Mouse (Mus musculus) thymus, postnatal 36 days (tissue): ENCODE data around the gene Tbkbp1.
A peak's percentile ranks its signal among the peaks of the same experiment; 100 is the strongest.

ENCODE experiments used
- DNase-seq, 2 experiments: peaks; one replicate each; pipeline ENCODE4 v3.0.0; 2022; ENCODE audit warnings: mixed read lengths in 2 of 2

The Tbkbp1 gene

DNA sequence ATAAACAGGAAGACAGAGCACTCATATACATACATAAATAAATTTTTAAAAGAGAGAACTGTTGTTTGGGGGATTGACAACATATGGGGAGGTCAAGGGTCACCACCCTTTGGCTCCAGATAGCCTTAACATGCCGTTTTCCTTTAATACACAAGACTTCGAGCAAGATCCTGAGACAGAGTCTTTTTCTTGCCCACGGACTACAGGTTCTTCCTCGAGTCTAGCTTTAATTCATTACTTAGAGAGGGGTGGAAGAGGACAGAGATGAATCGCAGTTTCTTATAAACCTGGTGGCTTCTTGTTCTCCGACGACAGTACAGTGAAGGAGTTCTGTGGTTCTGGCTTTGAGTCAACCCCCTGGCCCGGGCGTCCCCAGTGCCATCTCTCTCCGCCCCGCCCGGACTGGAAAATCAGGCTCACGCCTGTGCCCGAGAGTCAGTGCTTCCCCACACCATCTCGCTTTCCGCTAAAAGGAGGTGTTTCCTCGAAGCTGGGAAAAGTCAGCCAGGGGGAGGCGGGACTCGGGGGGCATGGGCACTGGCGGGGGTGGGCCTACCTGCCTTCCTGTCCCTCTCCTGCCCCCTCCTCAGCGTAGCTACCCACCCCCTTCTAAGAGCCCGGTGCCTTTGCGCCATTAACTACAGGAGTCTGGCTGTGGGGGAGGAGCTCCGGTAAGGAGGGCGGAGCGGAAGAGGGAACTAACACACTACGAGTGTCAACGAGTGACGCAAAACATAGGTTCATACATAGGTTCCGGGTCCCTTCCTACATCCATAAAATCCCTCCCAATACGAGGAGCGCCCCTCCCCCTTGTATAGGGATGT, 24.4 kb downstream of the Tbkbp1 start:
- DNase-seq: peak; percentile 71 to 77

DNA sequence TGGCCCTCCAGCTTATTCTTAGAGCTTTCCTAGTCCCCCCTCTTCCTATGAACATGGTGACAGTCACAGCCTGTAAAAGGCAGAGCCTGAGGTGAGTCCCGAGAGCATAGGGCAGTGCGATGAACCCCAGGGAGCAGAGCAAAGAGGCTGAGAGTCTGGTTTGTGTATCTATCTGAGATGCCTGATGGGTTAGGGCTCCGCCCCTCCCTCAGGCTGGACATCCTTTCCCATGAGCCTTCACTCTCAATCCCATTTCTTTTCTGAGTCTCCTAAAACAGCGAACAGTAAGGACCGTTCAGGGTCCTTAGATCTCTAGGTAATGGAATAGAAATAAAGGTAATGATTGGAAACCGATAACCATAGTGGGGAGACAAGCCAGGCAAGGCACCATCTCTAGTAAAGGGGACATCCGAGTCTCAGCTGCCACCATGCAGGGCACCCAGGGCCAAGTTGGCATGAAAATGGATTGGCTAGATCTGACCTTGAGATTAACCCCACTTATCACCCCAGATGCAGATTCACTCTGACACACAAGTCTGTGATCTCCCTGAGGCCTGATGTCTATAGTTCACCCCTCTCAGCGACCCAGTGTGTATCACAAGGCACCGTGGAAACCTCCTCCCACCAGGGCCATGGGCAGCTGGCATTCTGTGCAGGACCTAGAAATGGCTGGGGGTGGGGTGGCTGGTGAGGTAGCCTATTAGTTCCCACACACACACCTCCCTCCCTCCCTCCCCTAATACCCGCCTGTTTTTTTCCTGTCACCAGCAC, 26.8 kb downstream of the Tbkbp1 start:
- no peak for DNase-seq

DNA sequence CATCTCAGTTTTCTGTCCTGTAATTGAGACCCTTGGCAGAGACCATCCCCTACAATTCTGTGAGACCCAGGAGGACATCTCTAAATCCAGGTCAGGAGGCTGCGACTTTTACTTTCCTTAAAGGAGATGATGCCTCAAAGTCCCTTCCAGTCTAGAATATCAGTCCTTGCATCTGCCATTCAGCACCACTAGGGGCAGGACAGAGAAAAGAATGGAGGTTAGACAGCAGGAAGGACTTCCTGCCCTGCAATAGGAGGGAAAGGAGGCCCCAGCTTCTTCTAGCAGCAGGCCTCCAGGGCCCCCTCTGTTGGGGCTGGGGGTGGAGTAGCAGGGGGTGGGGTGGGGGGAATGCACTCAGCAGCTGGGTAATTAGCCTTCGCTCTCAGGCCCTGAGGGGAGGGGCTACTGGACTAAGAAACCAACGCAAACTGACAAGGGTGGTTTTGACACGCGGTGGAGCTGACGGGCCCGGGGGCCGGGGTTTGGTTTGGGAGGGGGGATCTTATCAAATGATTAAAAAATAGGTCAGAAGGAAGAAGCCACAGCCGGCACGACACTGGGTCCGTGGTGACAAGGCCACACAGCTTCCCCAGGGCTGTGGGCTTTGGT, 27.9 kb downstream of the Tbkbp1 start:
- no peak for DNase-seq

DNA sequence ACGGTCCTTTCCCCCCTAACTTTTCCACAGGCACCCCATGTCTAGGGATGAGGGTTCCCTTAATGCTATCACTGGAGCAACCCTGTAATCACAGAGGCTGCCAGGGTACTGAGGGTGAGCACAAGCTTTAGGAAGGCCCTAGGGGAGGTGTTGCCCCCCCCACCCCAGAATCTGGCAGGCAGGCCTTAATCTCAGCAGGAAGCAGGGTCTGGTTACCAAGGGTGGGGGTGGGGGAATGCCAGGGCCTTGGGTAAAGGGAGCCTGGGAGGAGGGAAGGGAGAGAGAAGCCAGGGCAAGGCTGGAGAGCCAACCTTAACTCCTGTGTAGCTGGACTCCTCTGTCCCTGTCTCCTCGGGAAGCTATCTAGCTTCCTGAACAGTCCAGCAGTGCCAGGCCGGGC, 30.7 kb downstream of the Tbkbp1 start:
- DNase-seq: no peak

DNA sequence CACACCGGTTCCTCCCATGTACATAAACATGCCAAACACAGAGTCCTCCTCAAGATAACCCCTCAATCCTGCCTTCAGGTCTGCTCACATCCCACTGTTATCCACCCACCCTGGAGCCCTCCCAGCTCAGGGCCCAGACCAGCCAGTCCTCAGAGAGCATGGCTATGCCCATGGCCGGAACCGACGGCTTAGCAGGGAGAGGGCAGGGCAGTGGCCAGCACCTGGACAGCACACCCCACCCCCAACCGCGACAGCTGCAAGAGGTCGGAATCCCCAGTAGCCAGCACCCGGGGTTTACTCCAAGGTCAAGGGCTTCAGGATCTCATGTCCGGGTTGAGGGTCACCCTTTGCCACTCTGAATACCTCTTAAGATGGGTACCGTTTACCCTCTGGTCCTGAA, 31.1 kb downstream of the Tbkbp1 start:
- DNase-seq: no peak

DNA sequence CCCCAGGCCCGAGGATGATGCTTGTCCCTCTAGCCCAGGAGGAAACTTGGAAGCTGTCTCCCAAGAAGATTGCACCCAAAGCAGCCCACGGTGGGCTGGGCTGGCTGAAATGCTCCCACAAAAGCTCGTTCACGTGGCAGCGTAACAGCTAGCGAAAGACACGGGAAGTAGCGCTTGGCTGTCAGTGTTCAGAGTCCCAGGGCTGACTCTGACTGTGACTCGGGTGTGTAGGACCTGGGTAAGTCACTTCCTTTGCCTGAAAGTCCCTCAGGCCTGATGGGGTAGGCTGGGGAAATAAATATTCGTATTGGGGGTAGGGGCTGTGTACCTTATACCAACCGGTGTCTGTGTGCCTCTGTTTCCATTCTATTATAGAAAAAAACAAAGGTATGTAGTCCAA, 35.5 kb downstream of the Tbkbp1 start:
- DNase-seq: peak; percentile 22 to 26

DNA sequence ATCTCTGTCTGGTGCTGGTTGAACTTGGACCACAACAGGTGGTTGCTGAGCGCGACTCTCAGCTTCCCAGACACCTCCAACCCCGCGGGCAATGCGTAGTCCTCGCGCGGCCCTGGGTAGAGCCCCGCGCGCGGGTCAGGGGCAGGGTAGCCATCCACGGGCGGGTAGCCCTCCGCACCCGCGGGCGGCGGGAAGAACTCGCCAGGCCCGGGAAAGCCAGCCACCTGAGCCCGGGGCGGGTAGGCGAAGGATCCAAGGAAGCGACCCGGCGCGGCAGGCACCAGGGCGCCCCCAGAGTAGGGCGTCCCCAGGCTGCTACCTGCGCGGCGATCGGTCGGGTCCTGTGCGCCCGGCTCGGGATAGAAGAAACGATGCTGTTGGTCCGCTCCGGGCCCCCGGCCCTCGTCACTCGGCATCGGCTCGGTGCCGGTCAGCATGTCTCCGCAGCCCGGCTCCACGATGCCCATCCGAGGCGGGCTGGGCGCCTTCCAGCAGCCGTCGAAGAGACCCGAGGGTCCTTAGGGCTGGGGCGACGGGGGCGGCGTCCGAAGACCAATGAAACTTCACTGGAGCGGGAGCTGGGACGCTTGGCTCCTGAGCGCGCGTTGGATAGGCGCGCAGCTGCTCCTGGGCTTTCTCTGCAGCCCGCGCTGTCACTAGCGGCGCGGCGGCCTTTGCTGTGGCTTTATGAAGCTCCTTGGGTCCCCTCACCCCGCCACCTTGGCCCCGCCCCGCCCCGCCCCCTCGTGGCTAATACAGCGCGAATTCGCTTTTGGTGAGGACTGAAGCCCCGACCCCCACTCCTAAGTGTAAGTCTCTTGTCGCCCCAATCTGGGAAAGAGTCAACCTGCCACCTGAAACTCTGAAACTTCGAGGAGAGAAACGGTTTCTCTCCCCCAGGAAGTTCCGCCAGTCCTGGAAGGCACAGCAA, 36.4 kb downstream of the Tbkbp1 start, which contains the start of gene Tbx21:
Gene Tbx21 (minus strand): TSS at position 661 of the 931 bp plus-strand sequence.
- DNase-seq: peak; percentile 31 to 50

DNA sequence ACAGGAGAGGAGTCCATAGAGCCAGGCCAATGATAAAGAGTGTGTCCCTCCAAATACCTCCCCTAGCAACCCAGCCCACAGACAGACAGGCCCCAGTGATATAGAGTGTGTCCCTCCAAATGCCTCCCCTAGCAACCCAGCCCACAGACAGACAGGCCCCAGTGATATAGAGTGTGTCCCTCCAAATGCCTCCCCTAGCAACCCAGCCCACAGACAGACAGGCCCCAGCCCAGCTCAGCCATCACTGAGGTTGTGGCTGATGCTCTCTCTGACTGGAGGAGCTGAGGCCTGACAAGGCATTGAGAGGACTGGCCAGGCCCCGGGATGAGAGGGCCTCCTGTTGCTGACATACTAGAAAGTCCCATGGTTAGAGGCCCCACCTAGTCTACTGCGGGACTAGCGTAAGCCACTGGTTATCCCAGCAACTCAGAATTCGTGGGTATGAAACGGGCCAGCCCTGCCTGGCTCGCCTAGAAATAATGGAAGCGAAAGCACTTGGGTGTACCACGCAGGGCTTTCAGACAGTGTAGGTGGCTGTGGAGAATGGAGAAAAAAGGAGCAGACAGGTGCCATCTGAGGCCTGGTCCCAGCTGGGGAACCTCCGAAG, 38.7 kb downstream of the Tbkbp1 start:
- no peak for DNase-seq

DNA sequence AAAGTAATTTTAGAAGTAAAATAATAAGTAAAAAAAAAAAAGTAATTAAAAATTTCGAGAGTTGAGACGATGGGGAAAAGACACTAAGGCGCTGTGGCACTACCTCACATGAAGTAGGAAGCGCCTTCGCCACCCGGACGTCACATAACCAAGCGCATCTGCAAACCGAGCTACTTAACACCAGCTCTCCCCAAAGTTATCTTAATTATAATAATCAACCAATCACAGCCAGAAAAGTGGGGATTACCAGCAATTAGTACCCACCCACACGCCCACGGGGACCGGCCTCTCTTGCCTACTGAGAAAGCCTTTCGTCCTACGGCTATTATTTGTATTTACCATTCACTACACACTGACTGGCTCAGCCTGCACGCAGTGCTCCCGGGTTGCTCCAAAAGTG, 42.3 kb downstream of the Tbkbp1 start:
- DNase-seq: no peak

DNA sequence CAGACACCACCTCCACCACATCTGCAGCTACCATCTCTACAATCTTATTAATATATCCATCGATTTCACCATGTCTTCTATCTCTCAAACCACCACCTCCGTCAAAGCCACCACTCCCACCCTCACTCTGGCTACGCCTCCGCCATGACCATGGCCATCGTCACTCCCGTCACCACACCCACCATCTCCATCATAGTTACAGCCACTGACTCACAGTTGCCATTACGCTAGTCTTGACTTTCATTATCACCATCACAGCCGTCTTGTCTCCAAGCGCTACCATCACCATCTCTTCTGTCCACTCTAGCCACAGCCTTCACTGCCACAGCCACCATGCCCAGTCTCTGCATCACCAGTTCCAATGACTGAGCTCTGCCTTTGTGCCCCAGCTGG, 47.2 kb downstream of the Tbkbp1 start:
- no peak for DNase-seq

DNA sequence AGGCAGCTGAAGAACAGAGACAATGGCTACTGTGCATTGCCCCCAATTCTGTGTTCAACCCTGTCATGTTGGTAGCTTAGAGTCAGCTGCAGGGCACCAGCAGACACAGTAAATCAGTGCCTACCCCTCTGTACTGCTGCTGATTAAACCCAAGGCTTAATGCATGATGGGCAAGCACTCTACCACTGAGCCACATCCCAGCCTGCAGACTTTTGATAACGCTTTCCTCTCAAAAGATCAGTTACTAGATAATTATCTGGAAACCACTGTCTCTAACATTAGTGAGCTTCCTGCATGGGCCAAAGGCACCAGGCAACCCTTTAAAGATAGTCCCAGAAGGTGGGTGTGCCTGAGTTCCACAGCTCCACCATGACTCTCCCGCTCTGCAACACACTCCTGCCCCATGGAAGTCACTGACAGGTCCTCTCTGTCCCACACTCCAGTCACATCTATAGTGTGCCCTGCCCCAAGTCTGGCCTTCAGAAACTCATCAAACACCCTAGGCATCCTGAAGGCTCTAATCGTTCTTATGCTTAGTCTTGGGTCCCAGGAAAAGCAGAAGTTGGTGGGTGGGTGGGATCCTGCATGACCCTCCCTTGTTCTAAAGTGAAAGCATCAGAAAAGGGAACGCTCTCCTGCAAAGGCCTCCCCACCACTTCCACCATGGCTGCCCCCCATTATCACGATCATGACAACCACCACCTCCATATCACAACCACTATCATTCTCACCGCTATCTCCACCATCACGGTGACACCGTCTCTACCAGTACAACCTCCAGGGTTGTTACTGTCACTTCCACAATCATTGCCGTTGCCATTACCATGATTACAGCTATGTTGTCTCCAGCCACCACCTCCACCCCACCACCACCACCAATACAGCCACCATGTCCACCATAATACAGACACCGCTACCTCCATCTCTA, 47.9 kb downstream of the Tbkbp1 start:
- no peak for DNase-seq

DNA sequence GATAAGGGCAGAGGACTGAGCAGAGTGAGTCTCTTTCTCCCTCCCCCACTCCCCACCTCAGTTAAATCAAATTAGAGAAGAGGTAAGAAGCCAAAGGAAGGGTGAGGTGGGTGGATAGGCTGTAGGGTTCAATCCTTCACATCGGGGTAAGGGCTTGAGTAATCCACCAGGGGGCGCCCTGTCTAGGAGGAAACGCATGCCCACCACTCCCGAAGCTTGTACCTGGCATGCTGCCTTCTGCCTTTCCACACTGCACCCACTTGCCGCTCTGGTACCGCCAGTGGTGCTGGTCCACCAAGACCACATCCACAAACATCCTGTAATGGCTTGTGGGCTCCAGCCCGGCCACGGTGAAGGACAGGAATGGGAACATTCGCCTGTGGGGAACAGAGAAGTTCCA, 49.6 kb downstream of the Tbkbp1 start:
- DNase-seq: peak; percentile 71 to 76

DNA sequence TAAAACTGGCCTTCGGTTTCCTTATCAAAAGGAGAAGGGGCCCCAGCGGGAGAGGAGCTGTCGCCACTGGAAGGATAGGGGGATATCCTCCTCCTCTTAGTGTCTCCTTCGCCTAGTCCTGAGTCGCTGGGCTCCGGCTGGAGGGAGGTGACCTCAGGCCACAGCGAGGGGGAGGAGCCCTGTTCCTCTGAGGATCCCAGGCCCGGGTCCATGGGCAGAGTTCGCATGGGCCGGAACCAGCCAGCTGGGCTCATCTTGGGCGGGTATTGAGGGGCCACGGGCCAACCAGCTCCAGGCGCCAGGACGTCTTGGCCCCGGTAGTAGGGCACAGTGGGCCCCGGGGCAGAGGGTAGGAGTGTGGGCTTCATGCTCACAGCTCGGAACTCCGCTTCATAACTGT, 52.5 kb downstream of the Tbkbp1 start:
- DNase-seq: no peak

DNA sequence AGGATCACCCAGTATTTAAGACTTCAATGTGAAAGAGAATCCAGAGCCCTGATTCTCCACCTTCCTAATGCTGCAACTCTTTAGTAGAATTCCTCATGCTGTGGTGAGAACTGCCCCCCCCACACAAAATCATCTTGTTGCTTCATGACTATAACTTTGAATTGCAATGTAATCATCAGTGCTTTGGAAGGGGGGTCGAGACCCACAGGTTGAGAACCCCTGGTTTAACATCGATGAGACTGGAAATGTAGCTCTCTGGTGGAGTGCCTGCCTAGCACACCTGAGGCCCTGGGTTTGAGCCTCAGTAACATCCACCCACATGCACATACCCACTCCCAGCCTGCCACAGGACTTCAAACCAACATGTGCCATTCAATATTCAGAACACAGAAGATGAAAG, 56.7 kb downstream of the Tbkbp1 start:
- DNase-seq: no peak

DNA sequence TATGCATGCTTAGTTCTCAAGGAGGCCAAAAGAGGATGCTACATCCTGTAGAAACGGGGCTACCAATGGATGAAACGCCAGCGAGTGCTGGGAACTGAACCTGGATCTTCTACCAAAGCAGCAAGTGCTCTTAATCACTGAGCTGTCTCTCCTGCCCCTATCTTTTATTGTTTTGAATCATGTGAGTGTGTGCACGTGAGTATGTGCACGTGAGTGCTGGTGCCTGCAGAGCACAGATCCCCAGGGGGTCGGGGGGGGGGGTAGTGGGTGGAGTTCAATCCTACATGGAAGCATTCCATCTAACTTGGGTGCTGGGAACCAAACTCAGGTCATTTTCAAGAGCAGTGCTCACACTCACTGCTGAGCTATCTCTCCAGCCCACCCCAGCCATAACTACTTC, 64.9 kb downstream of the Tbkbp1 start:
- no peak for DNase-seq
